Mouse (Mus musculus) C2C12 (cell line): ENCODE data around the gene Zfp26. TPM values are rescaled to one million over a fixed set of nuclear protein-coding genes. Genes with fewer than 3 reads are reported as not detected.

Experiments
- H3K27me3 ChIP-seq: one replicate; pipeline ENCODE4 v1.6.1; 2011; ENCODE audit not compliant: control insufficient read depth, insufficient read depth, insufficient read length
- H3K36me3 ChIP-seq: one replicate; pipeline ENCODE4 v1.6.1; 2011; ENCODE audit not compliant: control insufficient read depth, insufficient read depth
- H3K4me3 ChIP-seq: one replicate; pipeline ENCODE4 v1.5.1; 2011; ENCODE audit warnings: mild to moderate bottlenecking, control low read depth; ENCODE audit not compliant: poor library complexity, insufficient read depth, severe bottlenecking
- H3K79me2 ChIP-seq: one replicate; pipeline ENCODE4 v1.6.1; 2011; ENCODE audit not compliant: control insufficient read depth, insufficient read depth
- H3K79me3 ChIP-seq: one replicate; pipeline ENCODE4 v1.6.1; 2011; ENCODE audit warnings: low read depth, control low read depth
- H3ac ChIP-seq: one replicate; pipeline ENCODE3; 2011; ENCODE audit warnings: low read depth; ENCODE audit not compliant: control insufficient read depth, insufficient read length
- CEBPB ChIP-seq: IDR thresholded peaks from one replicate; pipeline ENCODE4 v1.6.1; 2011; ENCODE audit warnings: low read depth, mild to moderate bottlenecking, control low read depth, moderate library complexity
- CTCF ChIP-seq: IDR thresholded peaks from one replicate; pipeline ENCODE4 v1.5.1; 2011; ENCODE audit not compliant: control insufficient read depth, insufficient read depth, insufficient read length
- FOSL1 ChIP-seq: IDR thresholded peaks from one replicate; pipeline ENCODE4 v1.8.0; 2011; ENCODE audit warnings: mild to moderate bottlenecking, low read length; ENCODE audit not compliant: poor library complexity, insufficient read depth, severe bottlenecking
- MAX ChIP-seq: IDR thresholded peaks from one replicate; pipeline ENCODE4 v1.6.1; 2011; ENCODE audit warnings: mild to moderate bottlenecking, control low read depth
- MYOD1 ChIP-seq: IDR thresholded peaks from one replicate; pipeline ENCODE4 v1.6.1; 2011; ENCODE audit warnings: low read depth; ENCODE audit not compliant: control insufficient read depth, insufficient read length
- MYOG ChIP-seq: IDR thresholded peaks from one replicate; pipeline ENCODE4 v1.6.1; 2011; ENCODE audit not compliant: control insufficient read depth, insufficient read length; ENCODE audit errors: extremely low read depth
- USF1 ChIP-seq: IDR thresholded peaks from one replicate; pipeline ENCODE4 v1.6.1; 2011; ENCODE audit warnings: low read depth, mild to moderate bottlenecking, control low read depth, moderate library complexity
- polyA plus RNA-seq: library from polyadenylated mRNA; unstranded; fragments of >200 nt; fragmentation: generic; extraction: Trizol; gene quantifications from one replicate; pipeline ENCODE4 v1.2.1, GENCODE M21; 2012; ENCODE audit warnings: missing spikeins

Zfp26 gene
- polyA plus RNA-seq, 1 experiment: 1.9 TPM

- H3K27me3 ChIP-seq: no peaks in the 10 kb centered on the region
- H3K36me3 ChIP-seq: peaks cover 87% of the 10 kb centered on the region
- H3ac ChIP-seq: no peak overlapping the region
- no peak for TF ChIP-seq USF1
- no peak for TF ChIP-seq FOSL1
- no peak for TF ChIP-seq CEBPB
- TF ChIP-seq MYOD1: no peak
- no peak for TF ChIP-seq MYOG
- no peak for TF ChIP-seq CTCF
- peaks cover 16% of the 10 kb centered on the region for H3K79me2 ChIP-seq
- no peak overlapping the region for H3K4me3 ChIP-seq
- peaks cover 13% of the 10 kb centered on the region for H3K79me3 ChIP-seq
Observed at GRCm38 (mm10) chr9:20443183-20443783, 16.7 kb downstream of the Zfp26 start.

GRCm38 (mm10) chr9:20430004-20430403 is 30.0 kb downstream of the Zfp26 start:
- H3K79me2 ChIP-seq: no peaks in the 10 kb centered on the region
- no peaks in the 10 kb centered on the region for H3K27me3 ChIP-seq
- no peaks in the 10 kb centered on the region for H3K79me3 ChIP-seq
- H3ac ChIP-seq: no peak overlapping the region
- no peak overlapping the region for H3K4me3 ChIP-seq
- H3K36me3 ChIP-seq: peaks cover 5% of the 10 kb centered on the region
- TF ChIP-seq CTCF (no peak), FOSL1 (no peak), MYOD1 (no peak)

- H3K4me3 ChIP-seq: no peak overlapping the region
- TF ChIP-seq CEBPB (no peak), CTCF (no peak), USF1 (no peak), MYOD1 (no peak), MAX (no peak), MYOG (no peak), FOSL1 (no peak)
- H3K27me3 ChIP-seq: no peaks in the 10 kb centered on the region
- no peaks in the 10 kb centered on the region for H3K79me2 ChIP-seq
- no peaks in the 10 kb centered on the region for H3K79me3 ChIP-seq
- no peak overlapping the region for H3ac ChIP-seq
- no peaks in the 10 kb centered on the region for H3K36me3 ChIP-seq
Observed at GRCm38 (mm10) chr9:20411460-20411859, 48.5 kb downstream of the Zfp26 start.

- no peak overlapping the region for H3K4me3 ChIP-seq
- H3ac ChIP-seq: no peak overlapping the region
- H3K36me3 ChIP-seq: no peaks in the 10 kb centered on the region
- H3K79me3 ChIP-seq: no peaks in the 10 kb centered on the region
- TF ChIP-seq MAX (no peak), FOSL1 (no peak)
- H3K79me2 ChIP-seq: no peaks in the 10 kb centered on the region
- no peaks in the 10 kb centered on the region for H3K27me3 ChIP-seq
Observed at GRCm38 (mm10) chr9:20409319-20409718, 50.6 kb downstream of the Zfp26 start.

- peak overlapping the region; percentile 56 for H3ac ChIP-seq
- TF ChIP-seq CTCF: no peak
- TF ChIP-seq CEBPB: no peak
- TF ChIP-seq MYOG: no peak
- no peak for TF ChIP-seq FOSL1
- TF ChIP-seq MYOD1: no peak
- TF ChIP-seq USF1: no peak
- TF ChIP-seq MAX: no peak
- H3K79me3 ChIP-seq: peaks cover 17% of the 10 kb centered on the region
- H3K4me3 ChIP-seq: peak overlapping the region; percentile 51
- no peaks in the 10 kb centered on the region for H3K36me3 ChIP-seq
- H3K27me3 ChIP-seq: no peaks in the 10 kb centered on the region
- H3K79me2 ChIP-seq: peaks cover 40% of the 10 kb centered on the region
Observed at GRCm38 (mm10) chr9:20385343-20385703, 74.6 kb downstream of the Zfp26 start.

- peak within 1 kb of the TSS; percentile 51 for H3K4me3 ChIP-seq
- no peaks in the 10 kb centered on the region for H3K27me3 ChIP-seq
- no peaks in the 10 kb centered on the region for H3K36me3 ChIP-seq
- H3K79me3 ChIP-seq: peaks cover 20% of the 10 kb centered on the region
- peak within 1 kb of the TSS; percentile 56 for H3ac ChIP-seq
- TF ChIP-seq MYOG: no peak
- no peak for TF ChIP-seq USF1
- TF ChIP-seq CTCF: peak; percentile 1
- no peak for TF ChIP-seq MYOD1
- no peak for TF ChIP-seq CEBPB
- TF ChIP-seq FOSL1: no peak
- no peak for TF ChIP-seq MAX
- peaks cover 40% of the 10 kb centered on the region for H3K79me2 ChIP-seq
Observed at GRCm38 (mm10) chr9:20384532-20385342, 75.2 kb downstream of the Zfp26 start, which contains the start of gene Zfp560. Gene Zfp560 (minus strand): TSS chr9:20385177.
